Mouse (Mus musculus) embryonic fibroblast, embryonic 13.5 days (primary cell): Measurements from ENCODE around the gene B4galt2.

Experiments used
- CTCF ChIP-seq: IDR thresholded peaks from 2 replicates; pipeline ENCODE4 v1.5.1; 2011; ENCODE audit warnings: mild to moderate bottlenecking, control low read depth, low read length, moderate library complexity, borderline replicate concordance; ENCODE audit not compliant: insufficient read depth
- POLR2A ChIP-seq: IDR thresholded peaks from 2 replicates; pipeline ENCODE4 v1.6.1; 2011; ENCODE audit warnings: low read depth, mild to moderate bottlenecking, control low read depth, low read length, moderate library complexity

- no peak for TF ChIP-seq CTCF
- TF ChIP-seq POLR2A = peak; percentile 80
These were observed 3.8 kb upstream of the B4galt2 start, which contains the start of gene Atp6v0b for GRCm38 (mm10) chr4:117887133-117887532.
